Mouse (Mus musculus): ENCODE measurements at regions not wholly inside any gene's neighbourhood (a gene's known extent, or its start where the extent isn't known, plus 50 kb on each side); places are given as distances from the start of the nearest gene placed in this dataset.
"Not testable (repeated sequence)": the region's sequence is repeated elsewhere in the genome, so short reads cannot be mapped to it uniquely, and the experiment has no call there.

DNA sequence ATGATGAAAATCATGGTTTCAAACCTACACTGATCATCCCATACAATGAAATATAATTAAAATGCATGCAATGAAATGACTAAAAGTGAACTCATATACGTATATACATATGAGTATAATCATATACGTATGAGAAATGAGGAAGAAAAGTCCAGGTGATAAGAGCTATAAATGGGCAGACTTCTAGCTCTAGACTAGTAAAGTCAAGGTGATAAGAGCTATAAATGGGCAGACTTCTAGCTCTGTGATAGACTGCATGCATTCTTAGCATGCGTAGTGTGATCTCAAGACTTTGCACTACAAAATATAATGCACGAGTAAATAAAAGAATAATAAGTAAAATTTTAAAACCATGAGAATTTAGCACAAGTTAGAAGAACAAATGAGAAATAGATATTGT lies 606.2 kb upstream of the Gpc5 start:
- Histone ChIP-seq H3K9ac (ENCODE audit: low read depth, low read length) (no peak overlapping the region), H3K9me3 (replicated peaks; ENCODE audit: control insufficient read depth, low read length) (no peaks in the 10 kb centered on the region), H3K27me3 (ENCODE audit: control insufficient read depth, insufficient read depth, low read depth, low read length) (no peaks in the 10 kb centered on the region), H3K4me2 (ENCODE audit: low read depth, low read length) (no peak overlapping the region), H3K4me3 (ENCODE audit: low read depth, low read length) (no peak overlapping the region), H3K4me1 (ENCODE audit: control insufficient read depth, low read depth, low read length) (no peaks in the 10 kb centered on the region), H3K27ac (ENCODE audit: low read length) (no peak overlapping the region), H3K36me3 (ENCODE audit: control insufficient read depth, insufficient read depth) (no peaks in the 10 kb centered on the region)
- ATAC-seq (ENCODE audit: low read depth), result no peak
- 62% methylated on average over 4 of the region's 4 CpGs for WGBS (ENCODE audit: insufficient replicate concordance)

DNA sequence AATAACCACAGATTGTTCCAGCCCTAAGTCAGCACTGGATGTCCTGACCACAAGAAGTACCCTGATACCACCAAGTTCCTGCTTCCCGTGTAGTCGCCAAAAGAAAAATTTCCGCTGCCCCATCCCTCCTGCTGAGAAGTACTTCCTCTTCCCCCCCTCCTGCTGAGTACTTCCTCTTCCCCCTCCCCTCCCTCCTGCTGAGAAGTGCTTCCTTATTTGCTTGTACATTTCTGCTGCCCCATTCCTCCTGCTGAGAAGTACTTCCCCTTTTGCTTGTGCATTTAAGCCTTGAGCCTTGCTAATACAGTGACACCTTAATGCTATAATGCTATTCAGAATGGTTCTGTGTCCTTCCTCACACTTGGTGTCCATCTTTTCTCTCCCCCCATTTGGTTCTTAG lies 598.6 kb upstream of the Gpc5 start:
- H3K27ac ChIP-seq (ENCODE audit: low read length); H3K36me3 ChIP-seq (ENCODE audit: control insufficient read depth, insufficient read depth); H3K9ac ChIP-seq (ENCODE audit: low read depth, low read length); H3K4me1 ChIP-seq (ENCODE audit: control insufficient read depth, low read depth, low read length); ATAC-seq (ENCODE audit: low read depth); H3K27me3 ChIP-seq (ENCODE audit: control insufficient read depth, insufficient read depth, low read depth, low read length); H3K4me3 ChIP-seq (ENCODE audit: low read depth, low read length); H3K9me3 ChIP-seq (replicated peaks; ENCODE audit: control insufficient read depth, low read length); H3K4me2 ChIP-seq (ENCODE audit: low read depth, low read length): not testable (repeated sequence)
- 76% methylated on average over 3 of the region's 3 CpGs for WGBS (ENCODE audit: insufficient replicate concordance)

DNA sequence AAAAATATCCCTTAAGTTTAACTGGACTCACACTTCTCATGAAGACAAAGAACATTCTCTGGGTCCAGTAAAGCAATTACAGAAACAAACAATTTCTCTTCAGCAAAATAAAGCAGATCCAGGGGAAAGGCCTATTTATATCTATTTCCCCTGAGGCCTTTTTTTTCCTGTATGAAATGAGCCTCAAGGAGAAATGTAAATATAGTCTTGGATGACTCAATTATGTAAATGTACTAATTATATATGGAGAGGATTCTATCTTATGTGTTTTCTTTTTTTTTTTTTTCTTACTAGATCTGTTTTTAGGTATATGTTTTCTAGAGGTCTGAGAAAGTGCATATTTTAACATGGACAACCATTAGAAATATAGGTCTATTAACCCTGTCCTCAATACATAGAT lies 587.0 kb upstream of the Gpc5 start:
- Histone ChIP-seq H3K9me3 (replicated peaks; ENCODE audit: control insufficient read depth, low read length) (no peaks in the 10 kb centered on the region), H3K9ac (ENCODE audit: low read depth, low read length) (no peak overlapping the region), H3K27me3 (ENCODE audit: control insufficient read depth, insufficient read depth, low read depth, low read length) (no peaks in the 10 kb centered on the region), H3K4me1 (ENCODE audit: control insufficient read depth, low read depth, low read length) (no peaks in the 10 kb centered on the region), H3K27ac (ENCODE audit: low read length) (no peak overlapping the region), H3K4me3 (ENCODE audit: low read depth, low read length) (no peak overlapping the region), H3K36me3 (ENCODE audit: control insufficient read depth, insufficient read depth) (no peaks in the 10 kb centered on the region), H3K4me2 (ENCODE audit: low read depth, low read length) (no peak overlapping the region)
- ATAC-seq (ENCODE audit: low read depth), result no peak

DNA sequence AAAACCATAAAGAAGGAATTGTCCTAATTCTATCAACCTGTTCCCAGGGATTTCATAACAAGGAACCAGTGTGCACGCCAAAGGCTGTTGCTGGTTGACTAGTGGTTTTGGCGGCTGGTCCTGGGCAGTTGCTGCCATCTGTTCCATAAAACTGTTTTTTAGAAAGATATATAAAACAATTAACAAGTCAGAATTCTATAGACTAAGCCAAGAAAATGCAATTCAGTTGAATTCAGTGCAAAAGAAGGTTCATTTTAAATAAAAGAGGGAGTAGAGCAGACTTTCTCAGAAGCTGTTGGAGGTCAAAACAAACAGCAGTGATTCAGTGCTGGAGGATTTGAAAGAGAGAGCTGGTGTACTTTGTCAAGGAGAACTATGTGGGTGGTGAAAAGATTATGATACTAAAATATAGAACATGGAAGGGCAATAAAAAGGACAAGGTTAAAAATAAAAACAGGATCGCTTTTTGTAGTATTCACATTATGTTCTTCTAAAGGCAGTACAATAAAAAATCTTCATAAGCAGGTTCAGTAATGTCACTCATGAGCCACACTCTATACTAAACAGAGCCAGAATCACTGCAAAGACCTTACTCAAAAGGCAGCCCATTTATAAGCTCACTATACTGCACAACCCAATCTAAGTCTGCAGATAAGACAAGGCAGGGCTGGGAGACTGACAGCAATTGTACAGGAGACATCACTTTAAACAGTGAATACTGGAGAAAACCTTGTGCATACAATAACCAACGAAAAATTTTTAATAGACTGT lies 543.9 kb upstream of the Gpc5 start:
- WGBS (ENCODE audit: insufficient replicate concordance), result 67% methylated on average over 4 of the region's 4 CpGs
- Histone ChIP-seq H3K27me3 (ENCODE audit: control insufficient read depth, insufficient read depth, low read depth, low read length) (no peaks in the 10 kb centered on the region), H3K4me3 (ENCODE audit: low read depth, low read length) (no peak overlapping the region), H3K27ac (ENCODE audit: low read length) (no peak overlapping the region), H3K4me1 (ENCODE audit: control insufficient read depth, low read depth, low read length) (no peaks in the 10 kb centered on the region), H3K9ac (ENCODE audit: low read depth, low read length) (no peak overlapping the region), H3K9me3 (replicated peaks; ENCODE audit: control insufficient read depth, low read length) (no peaks in the 10 kb centered on the region), H3K4me2 (ENCODE audit: low read depth, low read length) (no peak overlapping the region), H3K36me3 (ENCODE audit: control insufficient read depth, insufficient read depth) (no peaks in the 10 kb centered on the region)
- no peak for ATAC-seq (ENCODE audit: low read depth)

DNA sequence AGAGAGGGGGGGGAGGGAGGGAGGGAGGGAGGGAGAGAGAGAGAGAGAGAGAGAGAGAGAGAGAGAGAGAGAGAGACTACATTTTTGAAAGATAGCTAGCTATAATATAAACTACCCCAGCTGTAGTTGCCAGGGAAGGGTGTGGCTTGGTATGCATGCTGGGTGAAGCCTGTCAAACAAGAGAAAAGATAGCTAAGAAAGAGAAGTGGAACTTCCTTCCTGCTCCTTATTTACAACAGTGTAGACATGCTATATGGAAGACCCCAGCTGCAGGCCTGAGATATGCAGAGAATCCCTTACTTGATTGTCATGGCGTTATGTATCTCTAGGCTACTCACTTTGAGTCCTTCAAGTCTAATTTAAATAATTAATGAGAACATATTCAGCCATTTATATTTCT lies 542.9 kb upstream of the Gpc5 start:
- ATAC-seq (ENCODE audit: low read depth), result no peak
- WGBS (ENCODE audit: insufficient replicate concordance), result 33% methylated on average over 1 of the region's 1 CpGs
- H3K27ac ChIP-seq (ENCODE audit: low read length), result no peak overlapping the region
- H3K4me1 ChIP-seq (ENCODE audit: control insufficient read depth, low read depth, low read length), result no peaks in the 10 kb centered on the region
- no peaks in the 10 kb centered on the region for H3K36me3 ChIP-seq (ENCODE audit: control insufficient read depth, insufficient read depth)
- H3K4me3 ChIP-seq (ENCODE audit: low read depth, low read length), result no peak overlapping the region
- H3K4me2 ChIP-seq (ENCODE audit: low read depth, low read length), result no peak overlapping the region
- no peaks in the 10 kb centered on the region for H3K9me3 ChIP-seq (replicated peaks; ENCODE audit: control insufficient read depth, low read length)
- H3K27me3 ChIP-seq (ENCODE audit: control insufficient read depth, insufficient read depth, low read depth, low read length), result no peaks in the 10 kb centered on the region
- no peak overlapping the region for H3K9ac ChIP-seq (ENCODE audit: low read depth, low read length)

DNA sequence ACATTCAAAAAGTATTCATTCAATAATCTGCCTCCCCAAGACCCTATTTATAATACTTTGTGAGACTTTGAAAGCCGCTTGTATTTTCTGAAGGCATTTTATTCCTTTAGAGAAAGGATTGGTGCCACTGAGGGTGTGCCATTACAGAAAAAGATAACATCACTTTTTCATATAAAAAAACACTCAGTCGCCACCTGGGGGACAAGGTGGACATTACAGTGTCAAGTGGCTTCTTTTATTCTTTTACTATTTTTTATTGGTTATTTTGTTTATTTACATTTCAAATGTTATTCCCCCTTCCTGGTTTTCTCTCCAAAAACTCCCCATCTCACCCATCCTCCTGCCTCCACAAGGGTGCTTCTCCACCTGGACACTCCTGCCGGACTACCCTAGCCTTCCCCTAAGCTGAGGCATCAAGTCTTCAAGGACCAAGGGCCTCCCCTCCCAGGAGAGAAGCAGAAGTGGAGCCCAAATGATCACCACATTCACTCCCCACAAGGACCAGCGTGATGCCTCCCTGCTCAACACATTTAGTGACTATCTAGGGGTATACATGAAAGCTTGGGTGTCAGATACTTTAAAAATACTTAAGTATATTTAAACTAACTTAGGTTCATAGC lies 525.5 kb upstream of the Gpc5 start:
- Histone ChIP-seq H3K9me3 (replicated peaks; ENCODE audit: control insufficient read depth, low read length) (no peaks in the 10 kb centered on the region), H3K4me2 (ENCODE audit: low read depth, low read length) (no peak overlapping the region), H3K4me3 (ENCODE audit: low read depth, low read length) (no peak overlapping the region), H3K27ac (ENCODE audit: low read length) (no peak overlapping the region), H3K4me1 (ENCODE audit: control insufficient read depth, low read depth, low read length) (no peaks in the 10 kb centered on the region), H3K9ac (ENCODE audit: low read depth, low read length) (no peak overlapping the region), H3K36me3 (ENCODE audit: control insufficient read depth, insufficient read depth) (no peaks in the 10 kb centered on the region), H3K27me3 (ENCODE audit: control insufficient read depth, insufficient read depth, low read depth, low read length) (no peaks in the 10 kb centered on the region)
- 33% methylated on average over 4 of the region's 4 CpGs for WGBS (ENCODE audit: insufficient replicate concordance)
- ATAC-seq (ENCODE audit: low read depth), result no peak

DNA sequence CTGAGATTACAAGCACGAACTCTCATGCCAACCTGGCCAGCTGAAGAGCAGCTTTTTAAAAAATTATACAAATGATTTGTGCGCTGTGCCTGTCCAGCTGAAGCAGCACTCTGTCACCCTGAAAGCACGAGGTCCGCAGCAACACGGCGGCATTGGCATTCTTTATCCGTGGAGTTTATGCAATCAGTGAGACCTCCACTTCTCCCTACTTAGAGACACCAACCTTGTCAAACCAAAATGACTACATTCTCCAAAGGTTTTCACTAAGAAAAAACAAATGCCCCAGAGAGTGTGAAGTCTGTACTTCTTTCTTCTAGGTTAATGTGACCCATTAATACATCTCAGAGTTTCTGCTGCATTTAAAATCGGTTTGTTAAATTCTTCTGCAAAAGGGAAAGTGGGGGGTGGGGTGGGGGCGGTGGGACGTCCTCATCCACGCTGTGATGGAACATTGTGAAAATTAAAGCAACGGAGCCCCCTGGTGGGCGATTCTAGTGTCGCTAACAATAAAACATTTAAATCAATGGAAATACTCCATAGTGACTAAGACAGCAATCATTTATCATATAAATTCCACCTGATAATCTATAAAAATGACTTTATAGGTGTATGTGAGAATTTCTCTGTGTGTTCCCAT lies 524.2 kb upstream of the Gpc5 start:
- H3K4me2 ChIP-seq (ENCODE audit: low read depth, low read length), result no peak overlapping the region
- H3K9me3 ChIP-seq (replicated peaks; ENCODE audit: control insufficient read depth, low read length), result no peaks in the 10 kb centered on the region
- no peak overlapping the region for H3K27ac ChIP-seq (ENCODE audit: low read length)
- H3K27me3 ChIP-seq (ENCODE audit: control insufficient read depth, insufficient read depth, low read depth, low read length), result no peaks in the 10 kb centered on the region
- no peak for ATAC-seq (ENCODE audit: low read depth)
- no peaks in the 10 kb centered on the region for H3K36me3 ChIP-seq (ENCODE audit: control insufficient read depth, insufficient read depth)
- no peaks in the 10 kb centered on the region for H3K4me1 ChIP-seq (ENCODE audit: control insufficient read depth, low read depth, low read length)
- H3K9ac ChIP-seq (ENCODE audit: low read depth, low read length), result no peak overlapping the region
- WGBS (ENCODE audit: insufficient replicate concordance), result 19% methylated on average over 14 of the region's 14 CpGs
- H3K4me3 ChIP-seq (ENCODE audit: low read depth, low read length), result no peak overlapping the region

DNA sequence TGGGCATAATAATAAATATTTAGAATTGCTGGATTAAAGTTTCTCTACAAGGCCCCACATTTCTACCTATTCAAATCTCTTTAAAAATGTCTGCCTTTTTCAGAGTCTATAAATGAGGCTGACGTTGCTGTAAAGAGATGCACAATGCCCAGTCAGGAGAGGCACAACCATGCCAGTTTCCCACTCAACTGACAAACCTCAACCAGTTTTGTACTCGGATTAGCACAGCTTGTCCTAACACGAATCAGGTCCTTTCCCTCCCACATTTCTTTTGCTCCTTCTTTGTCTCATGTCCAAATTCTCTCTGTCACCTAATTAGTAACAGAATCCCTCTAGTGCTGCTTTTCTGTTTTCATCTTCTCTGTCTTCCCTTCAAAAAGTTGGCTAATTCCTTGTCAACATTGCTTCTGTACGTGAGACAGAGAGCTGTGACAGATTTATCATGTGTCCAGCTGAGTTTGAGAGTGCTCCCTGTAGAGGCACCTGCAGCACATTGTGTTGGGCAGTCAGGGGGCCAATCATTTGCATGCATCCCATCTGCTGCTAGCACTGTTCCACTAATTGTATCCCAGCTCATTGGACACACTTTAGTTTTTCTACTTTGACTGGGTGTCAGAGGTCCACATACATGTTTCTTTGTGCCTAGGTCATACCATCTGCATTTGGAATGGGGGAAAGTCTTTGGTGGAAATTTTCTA lies 504.5 kb upstream of the Gpc5 start:
- H3K4me1 ChIP-seq (ENCODE audit: control insufficient read depth, low read depth, low read length), result no peaks in the 10 kb centered on the region
- no peak overlapping the region for H3K9ac ChIP-seq (ENCODE audit: low read depth, low read length)
- H3K4me2 ChIP-seq (ENCODE audit: low read depth, low read length), result no peak overlapping the region
- ATAC-seq (ENCODE audit: low read depth), result no peak
- H3K27ac ChIP-seq (ENCODE audit: low read length), result no peak overlapping the region
- H3K4me3 ChIP-seq (ENCODE audit: low read depth, low read length), result no peak overlapping the region
- WGBS (ENCODE audit: insufficient replicate concordance), result 39% methylated on average over 4 of the region's 4 CpGs
- no peaks in the 10 kb centered on the region for H3K36me3 ChIP-seq (ENCODE audit: control insufficient read depth, insufficient read depth)
- H3K9me3 ChIP-seq (replicated peaks; ENCODE audit: control insufficient read depth, low read length), result no peaks in the 10 kb centered on the region
- H3K27me3 ChIP-seq (ENCODE audit: control insufficient read depth, insufficient read depth, low read depth, low read length), result no peaks in the 10 kb centered on the region

DNA sequence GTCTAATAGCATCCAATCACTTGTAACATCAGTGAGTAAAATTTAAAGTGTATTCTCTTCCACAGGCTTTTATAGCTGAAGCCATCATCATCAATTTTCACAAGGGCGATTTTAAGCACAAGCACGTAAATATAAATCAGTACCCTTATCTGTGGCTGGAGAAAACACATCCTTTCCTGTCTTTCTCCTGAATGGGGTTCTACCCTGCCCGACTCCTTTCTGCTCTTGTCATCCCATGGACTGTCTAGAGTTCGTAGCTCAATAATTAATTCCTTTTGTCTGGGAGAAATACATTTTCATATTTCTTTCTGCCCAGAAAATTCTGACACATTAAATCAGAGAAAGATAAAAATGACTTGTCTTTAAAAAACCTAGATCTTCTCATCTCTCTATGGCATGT lies 482.7 kb upstream of the Gpc5 start:
- 51% methylated on average over 4 of the region's 4 CpGs for WGBS (ENCODE audit: insufficient replicate concordance)

More for the DNA sequence above, 482.7 kb upstream of the Gpc5 start:
- Histone ChIP-seq H3K27ac (ENCODE audit: low read length) (no peak overlapping the region), H3K27me3 (ENCODE audit: control insufficient read depth, insufficient read depth, low read depth, low read length) (no peaks in the 10 kb centered on the region), H3K9ac (ENCODE audit: low read depth, low read length) (no peak overlapping the region), H3K4me2 (ENCODE audit: low read depth, low read length) (no peak overlapping the region), H3K4me1 (ENCODE audit: control insufficient read depth, low read depth, low read length) (no peaks in the 10 kb centered on the region), H3K4me3 (ENCODE audit: low read depth, low read length) (no peak overlapping the region), H3K36me3 (ENCODE audit: control insufficient read depth, insufficient read depth) (no peaks in the 10 kb centered on the region), H3K9me3 (replicated peaks; ENCODE audit: control insufficient read depth, low read length) (no peaks in the 10 kb centered on the region)
- ATAC-seq (ENCODE audit: low read depth), result no peak

All from liver, embryonic 16.5 days (tissue).